Mouse (Mus musculus) B cell, adult 2 months (primary cell): ENCODE data around the gene Sp7.

Experiments
- DNase-seq, 2 experiments: peaks; one replicate each; pipeline ENCODE4 v3.0.0; 2022

Sp7 gene

GRCm38 (mm10) chr15:102341580-102341979, 25.4 kb downstream of the Sp7 start:
- DNase-seq: peak; percentile 71 to 75

GRCm38 (mm10) chr15:102339612-102340011, 27.4 kb downstream of the Sp7 start:
- no peak for DNase-seq

GRCm38 (mm10) chr15:102336946-102337345, 30.0 kb downstream of the Sp7 start:
- DNase-seq: no peak

GRCm38 (mm10) chr15:102335925-102336324, 31.1 kb downstream of the Sp7 start:
- peak; percentile 39 to 47 for DNase-seq

DNA sequence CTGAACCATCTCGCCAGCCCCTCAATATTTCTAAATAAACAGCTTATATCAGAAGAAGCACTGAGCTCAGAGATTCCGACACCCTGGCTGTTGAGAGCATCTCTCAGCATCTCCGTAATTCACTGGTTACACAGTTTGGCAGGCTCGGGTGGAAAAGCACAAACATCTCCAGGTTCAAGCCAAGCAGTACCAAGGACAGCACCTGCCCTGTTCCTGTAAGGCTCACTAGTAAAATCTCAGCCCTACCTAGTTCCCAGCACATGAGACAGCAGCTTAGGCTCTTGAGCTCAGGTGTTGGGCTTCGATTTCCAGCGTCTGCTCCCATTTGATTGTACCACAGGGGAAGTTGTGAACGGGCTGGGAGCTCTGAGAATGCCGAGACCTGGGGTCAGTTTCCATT, 31.7 kb downstream of the Sp7 start:
- no peak for DNase-seq

DNA sequence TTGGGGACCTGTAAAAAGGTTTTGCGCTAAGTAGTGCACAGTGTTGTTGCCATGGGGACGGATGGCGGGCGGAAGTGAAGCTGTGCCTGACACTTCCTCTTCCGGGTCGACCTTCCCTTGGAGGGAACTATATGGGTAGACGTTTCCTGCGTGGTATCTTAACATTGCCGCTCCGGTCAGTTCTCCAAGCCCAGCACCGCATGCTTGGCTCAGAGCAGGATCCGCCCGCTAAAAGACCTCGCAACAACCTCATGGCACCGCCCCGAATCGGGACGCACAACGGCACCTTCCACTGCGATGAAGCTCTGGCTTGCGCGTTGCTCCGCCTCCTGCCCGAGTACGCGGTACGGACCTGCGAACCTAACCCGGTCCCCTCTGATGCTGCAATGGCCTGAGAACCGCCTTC, 35.4 kb downstream of the Sp7 start, which contains the start of gene Myg1:
Gene Myg1 (plus strand): TSS at position 100 of the 406 bp plus-strand sequence.
- DNase-seq: peak; percentile 90 to 91

DNA sequence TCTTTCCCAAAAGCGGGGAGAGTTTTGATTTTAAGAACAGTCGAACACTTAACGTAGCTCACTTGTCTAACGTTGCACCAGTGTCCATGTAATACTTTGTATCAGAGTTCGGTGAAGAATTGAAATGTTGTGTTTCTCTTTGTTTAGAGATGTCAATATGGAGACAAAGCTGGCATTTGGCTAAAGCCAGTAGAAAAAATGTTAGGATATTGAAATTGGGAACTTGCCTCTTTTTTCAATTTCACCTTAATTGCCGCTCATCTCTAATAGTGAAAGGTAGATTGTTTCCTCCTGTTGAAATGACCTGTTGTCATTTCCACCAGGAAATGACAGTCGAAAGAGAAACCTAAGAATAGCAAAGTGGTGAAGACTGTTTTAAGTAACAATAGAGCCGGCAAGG, 40.1 kb downstream of the Sp7 start:
- no peak for DNase-seq

DNA sequence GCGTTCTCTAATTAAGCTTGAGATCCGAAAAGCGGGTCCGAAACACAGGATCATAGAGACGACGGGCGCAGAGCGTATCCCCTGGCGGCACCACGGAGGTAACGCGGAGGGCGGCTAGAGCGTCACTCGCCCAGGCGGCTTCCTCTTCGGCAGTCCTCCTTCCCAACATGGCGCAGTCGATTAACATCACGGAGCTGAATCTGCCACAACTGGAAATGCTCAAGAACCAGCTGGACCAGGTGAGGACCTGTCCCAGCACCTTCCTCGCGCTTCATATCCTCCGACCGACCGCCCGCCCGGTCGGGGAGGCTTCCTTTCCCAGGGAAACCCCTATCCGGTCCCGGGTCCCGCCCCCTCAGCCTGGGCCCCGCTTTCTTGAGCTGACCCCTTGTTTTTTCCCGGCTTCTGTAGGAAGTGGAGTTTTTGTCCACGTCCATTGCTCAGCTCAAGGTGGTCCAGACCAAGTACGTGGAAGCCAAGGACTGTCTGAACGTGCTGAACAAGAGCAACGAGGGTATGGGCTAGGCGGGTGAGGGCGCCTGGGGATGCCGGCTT, 40.9 kb downstream of the Sp7 start, which contains the start of gene Pfdn5:
Gene Pfdn5 (plus strand): TSS at position 95 of the 555 bp plus-strand sequence.
- DNase-seq: peak; percentile 87

- DNase-seq: peak; percentile 26 to 28
These were observed 42.1 kb downstream of the Sp7 start for GRCm38 (mm10) chr15:102324654-102325473.

DNA sequence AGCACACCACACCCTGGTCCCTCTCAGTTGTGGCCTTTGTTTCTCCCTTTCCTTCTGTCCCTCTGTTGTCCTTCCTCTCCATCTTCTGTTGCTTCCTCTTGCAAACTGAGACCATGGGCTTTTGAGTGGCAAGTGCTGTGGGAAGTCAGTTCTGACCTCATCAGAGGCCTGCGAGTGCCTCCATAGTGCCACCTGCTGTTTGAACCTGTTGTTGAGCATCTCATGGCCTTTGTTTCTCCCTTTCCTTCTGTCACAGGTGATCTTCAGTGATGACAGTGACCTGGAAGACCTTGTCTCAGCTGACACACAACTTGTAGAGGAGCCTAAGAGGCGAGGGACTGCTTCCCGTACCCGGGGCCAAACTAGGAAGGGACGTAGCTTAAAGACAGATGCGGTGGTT, 50.7 kb downstream of the Sp7 start:
- peak; percentile 75 to 76 for DNase-seq

DNA sequence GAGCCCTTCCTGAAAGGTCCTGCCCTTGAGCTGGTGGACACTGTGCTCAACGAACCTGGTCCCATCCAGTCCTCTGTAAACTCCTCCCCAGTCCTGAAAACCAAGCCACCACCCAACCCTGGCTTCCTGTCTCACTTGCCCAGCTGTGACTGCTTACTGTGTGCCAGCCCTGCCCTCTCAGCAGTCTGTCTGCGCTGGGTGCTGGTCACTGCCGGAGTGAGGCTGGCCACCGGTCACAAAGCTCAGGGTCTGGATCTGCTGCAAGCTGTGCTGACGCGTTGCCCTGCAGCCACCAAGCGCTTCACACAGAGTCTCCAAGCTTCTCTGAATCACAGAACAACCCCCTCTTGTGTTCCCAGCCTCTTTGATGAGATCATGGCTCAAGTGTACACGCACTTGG, 51.7 kb downstream of the Sp7 start:
- no peak for DNase-seq

GRCm38 (mm10) chr15:102311489-102311888, 55.5 kb downstream of the Sp7 start:
- DNase-seq: no peak

GRCm38 (mm10) chr15:102310074-102310845, 56.7 kb downstream of the Sp7 start:
- DNase-seq: no peak

GRCm38 (mm10) chr15:102308717-102309116, 58.3 kb downstream of the Sp7 start:
- no peak for DNase-seq
